Mouse (Mus musculus): Measurements from ENCODE around the gene Ceacam19. TPM values are rescaled to one million over a fixed set of nuclear protein-coding genes. Genes with fewer than 3 reads are reported as not detected.

The Ceacam19 gene
- 9.5 and 10.2 TPM in 2 replicates for polyA plus RNA-seq (2015; fragmentation: Nextera tagmentation; extraction: Ambion mirVana)

GRCm38 (mm10) chr7:19887849-19888248, at the start of gene Ceacam19:
Gene Ceacam19 (minus strand): TSS chr7:19887965.
- H3K4me3 ChIP-seq (ENCODE audit: low read depth, low read length) = no peak within 1 kb of the TSS; the same call in 1 of the 2 replicates
- H3K4me1 ChIP-seq (replicated peaks; ENCODE audit: control insufficient read depth, insufficient read depth) = no peaks in the 10 kb centered on the region
- H3K36me3 ChIP-seq (ENCODE audit: control insufficient read depth, insufficient read depth, low read length) = no peaks in the 10 kb centered on the region
- no peaks in the 10 kb centered on the region for H3K27me3 ChIP-seq (ENCODE audit: control insufficient read depth, insufficient read depth, low read length)
- H3K4me2 ChIP-seq (replicated peaks; ENCODE audit: low read depth) = no peak within 1 kb of the TSS
- 53% methylated on average over 7 of the region's 7 CpGs for WGBS
- TF ChIP-seq EP300 (optimal IDR thresholded peaks at IDR 0.05) = no peak
- TF ChIP-seq CTCF (IDR thresholded peaks at IDR 0.05; ENCODE audit: low read depth) = no peak
- H3K9ac ChIP-seq (ENCODE audit: low read length) = no peak within 1 kb of the TSS
- H3K27ac ChIP-seq (replicated peaks) = 0 out of 2 replicates have a peak within 1 kb of the TSS, but pooled peaks have one; percentile 40
- H3K9me3 ChIP-seq (ENCODE audit: control insufficient read depth, low read length) = no peaks in the 10 kb centered on the region
- no peak for ATAC-seq (ENCODE audit: low FRiP score, low TSS enrichment)
- no peak for DNase-seq (ENCODE audit: low spot score)

GRCm38 (mm10) chr7:19937229-19937821, 49.6 kb upstream of the Ceacam19 start:
- Histone ChIP-seq H3K9me3 (ENCODE audit: control insufficient read depth, low read length) (no peaks in the 10 kb centered on the region), H3K4me1 (replicated peaks; ENCODE audit: control insufficient read depth, insufficient read depth) (no peaks in the 10 kb centered on the region), H3K9ac (ENCODE audit: low read length) (no peak overlapping the region), H3K4me3 (ENCODE audit: low read depth, low read length) (no peak overlapping the region), H3K27me3 (ENCODE audit: control insufficient read depth, insufficient read depth, low read length) (no peaks in the 10 kb centered on the region), H3K36me3 (ENCODE audit: control insufficient read depth, insufficient read depth, low read length) (no peaks in the 10 kb centered on the region), H3K4me2 (replicated peaks; ENCODE audit: low read depth) (no peak overlapping the region), H3K27ac (replicated peaks) (no peak overlapping the region)
- 68% methylated on average over 11 of the region's 11 CpGs for WGBS
- DNase-seq (ENCODE audit: low spot score) (no peak), ATAC-seq (ENCODE audit: low FRiP score, low TSS enrichment) (no peak)
- no peak for TF ChIP-seq EP300 (optimal IDR thresholded peaks at IDR 0.05)
- TF ChIP-seq CTCF (IDR thresholded peaks at IDR 0.05; ENCODE audit: low read depth) = no peak

GRCm38 (mm10) chr7:19935961-19936360, 48.2 kb upstream of the Ceacam19 start:
- DNase-seq (ENCODE audit: low spot score) (no peak), ATAC-seq (ENCODE audit: low FRiP score, low TSS enrichment) (no peak)
- WGBS = 51% methylated on average over 6 of the region's 6 CpGs
- Histone ChIP-seq H3K9me3 (ENCODE audit: control insufficient read depth, low read length) (no peaks in the 10 kb centered on the region), H3K27me3 (ENCODE audit: control insufficient read depth, insufficient read depth, low read length) (no peaks in the 10 kb centered on the region), H3K4me1 (replicated peaks; ENCODE audit: control insufficient read depth, insufficient read depth) (no peaks in the 10 kb centered on the region), H3K4me2 (replicated peaks; ENCODE audit: low read depth) (no peak overlapping the region), H3K27ac (replicated peaks) (no peak overlapping the region), H3K4me3 (ENCODE audit: low read depth, low read length) (no peak overlapping the region), H3K9ac (ENCODE audit: low read length) (no peak overlapping the region), H3K36me3 (ENCODE audit: control insufficient read depth, insufficient read depth, low read length) (no peaks in the 10 kb centered on the region)
- TF ChIP-seq EP300 (optimal IDR thresholded peaks at IDR 0.05) = no peak
- no peak for TF ChIP-seq CTCF (IDR thresholded peaks at IDR 0.05; ENCODE audit: low read depth)

- H3K9me3 ChIP-seq (ENCODE audit: control insufficient read depth, low read length) = no peaks in the 10 kb centered on the region
- H3K27me3 ChIP-seq (ENCODE audit: control insufficient read depth, insufficient read depth, low read length) = no peaks in the 10 kb centered on the region
- H3K27ac ChIP-seq (replicated peaks) = no peak overlapping the region
- no peak overlapping the region for H3K9ac ChIP-seq (ENCODE audit: low read length)
- DNase-seq (ENCODE audit: low spot score) (no peak), ATAC-seq (ENCODE audit: low FRiP score, low TSS enrichment) (no peak)
- TF ChIP-seq CTCF (IDR thresholded peaks at IDR 0.05; ENCODE audit: low read depth) (no peak), EP300 (optimal IDR thresholded peaks at IDR 0.05) (no peak)
- no peak overlapping the region for H3K4me3 ChIP-seq (ENCODE audit: low read depth, low read length)
- WGBS = 69% methylated on average over 20 of the region's 20 CpGs
- H3K4me1 ChIP-seq (replicated peaks; ENCODE audit: control insufficient read depth, insufficient read depth) = no peaks in the 10 kb centered on the region
- H3K36me3 ChIP-seq (ENCODE audit: control insufficient read depth, insufficient read depth, low read length) = no peaks in the 10 kb centered on the region
- no peak overlapping the region for H3K4me2 ChIP-seq (replicated peaks; ENCODE audit: low read depth)
Measured at GRCm38 (mm10) chr7:19935171-19935751, 47.5 kb upstream of the Ceacam19 start.

GRCm38 (mm10) chr7:19932877-19933809, 45.4 kb upstream of the Ceacam19 start:
- Histone ChIP-seq H3K9me3 (ENCODE audit: control insufficient read depth, low read length) (no peaks in the 10 kb centered on the region), H3K4me2 (replicated peaks; ENCODE audit: low read depth) (peak overlapping the region; percentile 40), H3K36me3 (ENCODE audit: control insufficient read depth, insufficient read depth, low read length) (no peaks in the 10 kb centered on the region), H3K4me1 (replicated peaks; ENCODE audit: control insufficient read depth, insufficient read depth) (no peaks in the 10 kb centered on the region), H3K4me3 (ENCODE audit: low read depth, low read length) (0 out of 2 replicates have a peak overlapping the region, but pooled peaks have one; percentile 8), H3K9ac (ENCODE audit: low read length) (no peak overlapping the region), H3K27me3 (ENCODE audit: control insufficient read depth, insufficient read depth, low read length) (no peaks in the 10 kb centered on the region), H3K27ac (replicated peaks) (peak overlapping the region; percentile 63)
- 10% methylated on average over 20 of the region's 21 CpGs for WGBS
- peak; percentile 86 for DNase-seq (ENCODE audit: low spot score)
- ATAC-seq (ENCODE audit: low FRiP score, low TSS enrichment) = peak; percentile 85
- TF ChIP-seq EP300 (optimal IDR thresholded peaks at IDR 0.05) (no peak), CTCF (IDR thresholded peaks at IDR 0.05; ENCODE audit: low read depth) (no peak)

Data from stomach, postnatal 0 days (tissue).